Mouse (Mus musculus) hindbrain, embryonic 12.5 days (tissue): ENCODE results near the gene Gm10961. TPM values are rescaled to one million over a fixed set of nuclear protein-coding genes. Genes with fewer than 3 reads are reported as not detected.
A peak's percentile ranks its signal among the peaks of the same experiment; 100 is the strongest.

Experiments used
- ATAC-seq: fragments of 200-750 bp; cut with Nextera tagmentation; 2 replicates; pipeline ENCODE4 v1.8.0; 2017; ENCODE audit warnings: moderate TSS enrichment; ENCODE audit not compliant: low FRiP score
- H3K27ac ChIP-seq: fragments of 300-500 bp; sonication (generic); 2 replicates; pipeline ENCODE4 v1.5.1; 2016; ENCODE audit warnings: mild to moderate bottlenecking
- H3K27me3 ChIP-seq: fragments of 300-500 bp; sonication (generic); 2 replicates; pipeline ENCODE4 v1.6.1; 2016; ENCODE audit warnings: mild to moderate bottlenecking
- H3K36me3 ChIP-seq: fragments of 300-500 bp; sonication (generic); 2 replicates; pipeline ENCODE4 v1.6.1; 2016; ENCODE audit warnings: mild to moderate bottlenecking
- H3K4me1 ChIP-seq: fragments of 300-500 bp; sonication (generic); 2 replicates; pipeline ENCODE4 v1.6.1; 2016
- H3K4me2 ChIP-seq: fragments of 300-500 bp; sonication (generic); replicated peaks from 2 replicates; pipeline ENCODE4 v1.6.1; 2016; ENCODE audit warnings: mild to moderate bottlenecking
- H3K4me3 ChIP-seq: fragments of 300-500 bp; sonication (generic); 2 replicates; pipeline ENCODE4 v1.5.1; 2016; ENCODE audit warnings: mild to moderate bottlenecking
- H3K9ac ChIP-seq: fragments of 300-500 bp; sonication (generic); 2 replicates; pipeline ENCODE4 v1.6.1; 2016; ENCODE audit warnings: mild to moderate bottlenecking, moderate library complexity
- H3K9me3 ChIP-seq: fragments of 300-500 bp; sonication (generic); replicated peaks from 2 replicates; pipeline ENCODE4 v1.6.1; 2016; ENCODE audit warnings: mild to moderate bottlenecking
- WGBS: fragments of 180-500 bp; shearing (Covaris S2); methylation state at CpG from one replicate; pipeline ENCODE4 v1.1.7; 2016; 5-methylcytosine and 5-hydroxymethylcytosine counted together
- polyA plus RNA-seq: library from polyadenylated mRNA; unstranded; fragments of >200 nt; fragmentation: Nextera tagmentation; extraction: Ambion mirVana; gene quantifications from 2 replicates; pipeline ENCODE4 v1.2.1, GENCODE M21; 2016

Gene Gm10961
- not detected in 2 replicates for polyA plus RNA-seq

DNA sequence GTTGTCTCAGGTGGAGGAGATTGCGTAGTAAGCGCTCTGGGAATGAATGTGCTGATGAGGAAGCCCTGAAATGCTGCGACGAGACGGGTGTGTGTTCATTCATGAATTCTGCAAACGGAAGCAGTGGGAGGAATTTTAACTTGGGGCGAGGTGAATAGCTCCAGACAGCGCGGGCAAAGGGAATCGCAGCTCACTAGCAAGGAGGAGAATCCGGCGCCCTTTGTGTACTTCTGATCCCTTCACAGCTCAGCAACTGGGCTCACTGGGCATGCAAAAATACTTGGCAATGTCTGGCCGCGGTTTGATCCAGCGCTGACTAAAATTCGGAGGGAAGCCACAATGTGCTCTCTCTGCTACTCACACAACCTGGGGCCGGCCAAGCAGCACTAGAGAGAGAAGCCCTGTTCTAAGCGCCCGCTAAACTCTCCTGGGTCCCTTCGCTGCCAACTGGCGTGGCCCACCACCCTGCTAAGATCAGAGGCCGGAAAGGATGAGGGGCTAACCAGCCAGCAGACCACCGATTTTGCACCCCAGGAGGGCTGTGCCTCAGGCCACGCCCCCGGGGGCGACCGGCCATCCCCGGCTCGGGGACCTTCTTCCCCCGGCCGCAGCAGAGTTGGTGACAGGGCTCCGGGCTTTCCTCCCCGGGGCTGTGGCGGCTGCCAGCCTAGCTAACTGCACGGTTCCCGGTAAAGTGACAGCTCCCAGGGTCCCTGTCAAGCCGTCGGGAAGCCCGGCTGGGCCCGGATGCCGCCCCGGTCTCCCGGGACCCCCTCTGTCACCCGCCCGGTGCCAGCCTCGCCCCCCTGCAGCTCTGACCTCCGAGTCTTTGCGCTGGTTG lies at the start of gene Gm10961:
TSS of gene Gm10961 (plus strand) at position 641 of the 841 bp plus-strand sequence.
- Histone ChIP-seq H3K36me3 (peaks cover 36% of the 10 kb centered on the region), H3K9me3 (no peaks in the 10 kb centered on the region), H3K9ac (peak within 1 kb of the TSS; percentile 93), H3K4me1 (peaks cover 15% of the 10 kb centered on the region), H3K4me2 (peak within 1 kb of the TSS; percentile 70), H3K4me3 (peak within 1 kb of the TSS; percentile 87), H3K27ac (peak within 1 kb of the TSS; percentile 97), H3K27me3 (no peaks in the 10 kb centered on the region)
- ATAC-seq: peak; percentile 86
- 1% methylated on average over 48 of the region's 48 CpGs for WGBS

DNA sequence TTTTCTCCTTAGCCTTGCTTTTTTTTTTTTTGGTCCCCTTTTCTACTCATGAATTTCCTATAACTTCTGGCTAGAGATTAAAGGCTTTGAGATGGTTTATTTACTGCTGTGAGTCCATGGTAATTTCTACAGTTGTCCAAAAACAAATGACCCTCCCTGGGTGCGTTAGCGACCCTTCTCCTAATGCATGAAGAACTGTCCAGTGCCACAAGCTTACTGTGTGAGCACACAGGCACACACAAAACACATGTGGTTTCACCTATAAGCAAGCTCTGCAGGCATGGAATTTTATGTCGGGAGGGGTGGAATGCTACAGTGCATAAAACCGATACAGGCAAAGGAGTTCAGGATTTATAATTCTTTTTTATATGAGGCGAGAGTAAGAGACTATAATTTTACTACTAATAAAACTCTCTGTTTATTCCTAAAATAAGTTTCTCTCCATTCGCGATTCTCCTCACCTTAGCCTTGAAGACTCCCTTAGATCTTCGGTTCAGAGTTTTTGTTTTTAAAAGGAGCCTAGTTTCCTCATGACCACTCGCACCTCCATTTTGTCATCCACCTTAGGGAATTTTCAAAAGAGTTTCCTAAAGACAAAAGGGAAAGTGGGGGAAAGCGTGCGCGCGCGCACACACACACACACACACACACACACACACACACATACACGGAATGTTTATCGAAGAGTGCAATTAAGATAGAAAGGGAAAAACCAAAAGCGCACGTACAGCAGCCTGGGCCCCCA lies 48.8 kb upstream of the Gm10961 start:
- H3K9ac ChIP-seq: no peak overlapping the region
- ATAC-seq: no peak
- 3% methylated on average over 18 of the region's 18 CpGs for WGBS

DNA sequence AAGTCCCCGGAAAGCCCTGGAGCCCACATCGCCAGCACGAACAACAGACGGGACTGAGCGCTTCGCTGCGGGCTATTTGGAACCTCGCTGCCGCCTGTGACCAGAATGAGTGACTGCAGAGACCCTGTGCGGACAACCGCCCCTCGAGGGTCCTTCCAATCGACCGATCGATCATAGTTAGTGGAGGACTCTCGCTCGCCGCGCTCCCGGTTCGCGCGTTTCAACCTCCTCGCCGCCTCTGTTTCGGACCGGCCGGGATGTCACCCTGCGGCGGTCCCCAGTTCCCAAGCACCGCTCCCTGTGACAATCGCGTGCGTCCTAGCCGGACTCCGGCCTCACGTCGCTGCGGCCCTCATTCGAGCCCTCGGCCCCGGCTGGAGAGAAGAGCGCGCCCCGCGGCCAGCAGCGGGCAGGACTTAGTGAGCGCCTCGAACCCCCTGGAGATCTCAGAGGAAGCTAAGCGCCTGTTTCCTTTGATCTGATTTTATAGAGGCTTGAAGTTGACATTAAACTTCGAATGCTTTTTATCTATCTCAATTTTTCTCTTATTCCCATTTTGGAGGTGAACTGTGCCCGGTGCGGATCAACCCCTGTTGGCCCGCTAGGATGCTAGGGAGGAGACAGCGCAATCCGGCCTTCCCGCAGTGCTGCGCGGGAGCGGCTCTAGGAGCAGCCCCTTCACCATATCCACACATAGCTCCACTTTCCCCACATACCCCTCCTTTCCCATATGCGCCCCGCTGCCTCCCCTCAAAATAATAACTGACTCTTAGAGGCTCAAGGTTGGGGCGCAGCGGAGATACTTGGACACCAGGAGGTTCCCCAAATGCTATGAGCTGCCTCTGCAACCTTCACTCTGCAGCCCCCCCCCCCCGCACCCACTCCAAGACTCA lies 48.0 kb upstream of the Gm10961 start:
- H3K4me2 ChIP-seq: peak overlapping the region; percentile 48
- H3K4me3 ChIP-seq: peak overlapping the region; percentile 29
- peaks cover 99% of the 10 kb centered on the region for H3K27me3 ChIP-seq
- peaks cover 10% of the 10 kb centered on the region for H3K4me1 ChIP-seq
- no peaks in the 10 kb centered on the region for H3K9me3 ChIP-seq
- no peak overlapping the region for H3K9ac ChIP-seq
- no peaks in the 10 kb centered on the region for H3K36me3 ChIP-seq
- ATAC-seq: no peak
- WGBS: under 1% methylated on average over 65 of the region's 65 CpGs
- no peak overlapping the region for H3K27ac ChIP-seq

More for the DNA sequence above, 48.8 kb upstream of the Gm10961 start:
- H3K9me3 ChIP-seq: no peaks in the 10 kb centered on the region
- H3K4me1 ChIP-seq: peaks cover 10% of the 10 kb centered on the region
- peak overlapping the region; percentile 48 for H3K4me2 ChIP-seq
- H3K36me3 ChIP-seq: no peaks in the 10 kb centered on the region
- peaks cover 97% of the 10 kb centered on the region for H3K27me3 ChIP-seq
- peak overlapping the region; percentile 29 for H3K4me3 ChIP-seq
- no peak overlapping the region for H3K27ac ChIP-seq

DNA sequence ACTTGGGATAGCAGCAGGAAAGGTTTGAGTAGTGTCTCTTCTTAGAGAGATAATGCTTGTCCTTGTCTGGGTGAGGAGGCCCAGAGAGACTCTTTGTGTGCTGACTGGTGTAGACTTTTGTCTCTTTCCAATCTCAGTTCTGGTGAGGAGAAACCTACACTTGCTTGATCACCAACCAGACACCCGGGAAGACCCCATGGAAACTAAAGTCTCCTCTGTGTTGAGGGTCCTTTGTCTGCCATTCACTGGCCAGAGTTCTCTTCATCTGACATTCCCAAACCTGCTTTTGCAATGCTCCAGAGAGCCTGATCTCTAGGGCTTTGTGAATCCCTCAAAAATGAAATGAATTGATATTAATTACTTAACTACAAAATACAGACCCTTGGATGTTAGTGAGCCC lies 47.2 kb upstream of the Gm10961 start:
- H3K4me1 ChIP-seq: peaks cover 10% of the 10 kb centered on the region
- no peaks in the 10 kb centered on the region for H3K9me3 ChIP-seq
- no peak overlapping the region for H3K4me3 ChIP-seq
- WGBS: 0% methylated on average over 1 of the region's 1 CpGs
- H3K4me2 ChIP-seq: no peak overlapping the region
- ATAC-seq: no peak
- no peak overlapping the region for H3K9ac ChIP-seq
- H3K27me3 ChIP-seq: peaks cover 98% of the 10 kb centered on the region
- no peaks in the 10 kb centered on the region for H3K36me3 ChIP-seq
- no peak overlapping the region for H3K27ac ChIP-seq

DNA sequence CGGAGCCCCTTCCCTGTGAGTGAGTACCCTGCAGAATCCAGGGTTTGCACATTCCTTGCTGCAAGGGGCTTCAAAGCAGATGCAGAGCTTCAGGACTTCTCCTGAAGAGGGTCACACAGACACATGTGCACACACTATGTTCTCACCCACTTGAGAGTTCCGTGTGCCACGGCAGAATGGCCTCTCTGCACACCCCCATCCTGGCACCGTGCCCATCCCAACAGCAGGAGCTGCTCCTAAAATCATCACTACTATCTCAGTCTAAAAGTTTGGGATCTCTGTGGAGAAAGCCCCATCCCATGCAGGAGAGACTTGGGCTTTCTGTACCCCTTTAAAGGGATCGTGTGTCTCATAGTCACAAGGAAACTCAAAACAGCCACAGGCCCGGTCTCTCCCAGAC lies 44.6 kb upstream of the Gm10961 start:
- Histone ChIP-seq H3K9ac (no peak overlapping the region), H3K27ac (no peak overlapping the region), H3K36me3 (no peaks in the 10 kb centered on the region), H3K4me2 (no peak overlapping the region), H3K27me3 (peaks cover 94% of the 10 kb centered on the region), H3K4me3 (no peak overlapping the region), H3K4me1 (peaks cover 10% of the 10 kb centered on the region), H3K9me3 (no peaks in the 10 kb centered on the region)
- WGBS: 78% methylated on average over 6 of the region's 6 CpGs
- no peak for ATAC-seq

DNA sequence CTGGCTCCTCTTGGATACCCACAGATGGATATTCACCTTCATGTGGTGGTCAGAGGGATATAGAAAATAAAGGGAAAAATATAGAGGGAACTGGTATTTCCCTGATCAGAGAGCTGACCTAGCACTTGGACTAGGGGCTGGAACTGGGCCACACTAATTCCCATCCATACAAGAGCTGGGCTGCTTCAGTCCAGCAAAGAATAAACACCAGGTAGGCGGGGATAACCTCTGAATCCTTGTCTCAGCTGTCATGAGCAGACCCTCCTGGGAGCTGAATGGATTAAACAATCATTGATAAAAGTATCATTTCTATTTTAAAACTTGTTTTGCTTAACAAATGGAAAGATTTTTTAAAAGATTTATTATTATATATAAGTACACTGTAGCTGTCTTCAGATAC lies 39.5 kb upstream of the Gm10961 start:
- no peak overlapping the region for H3K4me3 ChIP-seq
- H3K4me1 ChIP-seq: peaks cover 16% of the 10 kb centered on the region
- ATAC-seq: no peak
- no peak overlapping the region for H3K9ac ChIP-seq
- H3K27ac ChIP-seq: no peak overlapping the region
- H3K4me2 ChIP-seq: no peak overlapping the region
- WGBS: 58% methylated on average over 1 of the region's 1 CpGs
- H3K27me3 ChIP-seq: peaks cover 95% of the 10 kb centered on the region
- H3K36me3 ChIP-seq: no peaks in the 10 kb centered on the region
- H3K9me3 ChIP-seq: no peaks in the 10 kb centered on the region

DNA sequence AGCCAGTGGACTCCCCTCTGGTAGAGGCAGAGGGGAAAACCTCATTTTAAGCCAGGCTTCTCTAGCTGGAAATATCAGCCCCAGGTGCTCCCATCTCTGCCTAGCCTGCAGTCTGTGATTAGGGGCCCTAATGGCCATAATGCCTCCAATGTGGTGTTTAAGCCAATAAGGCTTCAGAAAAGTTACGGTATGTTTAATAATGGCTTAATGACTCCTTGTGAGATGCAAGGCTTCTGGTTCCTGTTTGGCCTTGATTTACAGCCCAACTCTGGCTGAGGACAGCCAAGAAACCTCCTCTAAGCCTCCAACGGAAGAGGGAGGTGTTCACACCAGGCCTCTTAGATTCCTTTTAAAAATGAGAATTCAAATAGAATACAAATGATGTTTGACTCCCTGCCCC lies 37.5 kb upstream of the Gm10961 start:
- 40% methylated on average over 2 of the region's 2 CpGs for WGBS
- Histone ChIP-seq H3K9ac (no peak overlapping the region), H3K9me3 (no peaks in the 10 kb centered on the region), H3K27ac (no peak overlapping the region), H3K36me3 (no peaks in the 10 kb centered on the region), H3K4me2 (no peak overlapping the region), H3K4me1 (peaks cover 18% of the 10 kb centered on the region), H3K27me3 (peaks cover 91% of the 10 kb centered on the region), H3K4me3 (no peak overlapping the region)
- no peak for ATAC-seq

DNA sequence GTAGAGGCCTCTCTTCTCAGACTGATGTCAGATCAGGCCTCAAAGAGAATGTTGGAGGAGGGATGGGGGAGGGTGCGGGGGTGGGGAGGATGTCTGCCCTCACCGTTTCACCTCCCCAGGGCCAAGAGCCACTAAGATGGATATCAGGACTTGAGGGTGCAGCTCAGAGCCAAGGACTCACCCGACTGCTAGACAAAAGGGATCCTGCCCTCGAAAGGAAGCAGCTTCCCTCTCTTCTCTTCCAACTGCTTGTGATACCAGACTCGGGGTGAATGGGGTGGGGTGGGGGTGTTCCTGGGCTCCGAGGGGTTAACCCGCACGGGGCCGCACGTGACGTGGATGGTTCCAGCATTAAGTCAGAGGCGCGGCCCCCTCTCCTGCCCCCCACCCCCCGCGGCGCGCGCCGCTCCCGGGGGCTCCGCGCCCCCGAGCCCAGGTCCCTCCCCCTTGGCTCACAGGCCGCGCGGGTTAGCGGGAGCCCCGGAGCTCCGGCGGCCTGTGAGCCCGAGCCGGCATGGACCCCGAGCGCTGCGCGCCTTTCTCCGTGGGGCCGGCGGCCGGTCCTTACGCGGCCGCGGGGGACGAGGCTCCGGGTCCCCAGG lies 36.4 kb upstream of the Gm10961 start, which contains the start of gene Alx3:
TSS of gene Alx3 (plus strand) at position 370 of the 602 bp plus-strand sequence.
- no peaks in the 10 kb centered on the region for H3K9me3 ChIP-seq
- peaks cover 91% of the 10 kb centered on the region for H3K27me3 ChIP-seq
- peak; percentile 30; the same call in 1 of the 2 replicates for ATAC-seq
- peak within 1 kb of the TSS; percentile 37 for H3K4me3 ChIP-seq
- WGBS: under 1% methylated on average over 37 of the region's 46 CpGs
- peaks cover 18% of the 10 kb centered on the region for H3K4me1 ChIP-seq
- H3K27ac ChIP-seq: no peak within 1 kb of the TSS
- H3K4me2 ChIP-seq: peak within 1 kb of the TSS; percentile 66
- peak within 1 kb of the TSS; percentile 54 for H3K9ac ChIP-seq
- no peaks in the 10 kb centered on the region for H3K36me3 ChIP-seq

DNA sequence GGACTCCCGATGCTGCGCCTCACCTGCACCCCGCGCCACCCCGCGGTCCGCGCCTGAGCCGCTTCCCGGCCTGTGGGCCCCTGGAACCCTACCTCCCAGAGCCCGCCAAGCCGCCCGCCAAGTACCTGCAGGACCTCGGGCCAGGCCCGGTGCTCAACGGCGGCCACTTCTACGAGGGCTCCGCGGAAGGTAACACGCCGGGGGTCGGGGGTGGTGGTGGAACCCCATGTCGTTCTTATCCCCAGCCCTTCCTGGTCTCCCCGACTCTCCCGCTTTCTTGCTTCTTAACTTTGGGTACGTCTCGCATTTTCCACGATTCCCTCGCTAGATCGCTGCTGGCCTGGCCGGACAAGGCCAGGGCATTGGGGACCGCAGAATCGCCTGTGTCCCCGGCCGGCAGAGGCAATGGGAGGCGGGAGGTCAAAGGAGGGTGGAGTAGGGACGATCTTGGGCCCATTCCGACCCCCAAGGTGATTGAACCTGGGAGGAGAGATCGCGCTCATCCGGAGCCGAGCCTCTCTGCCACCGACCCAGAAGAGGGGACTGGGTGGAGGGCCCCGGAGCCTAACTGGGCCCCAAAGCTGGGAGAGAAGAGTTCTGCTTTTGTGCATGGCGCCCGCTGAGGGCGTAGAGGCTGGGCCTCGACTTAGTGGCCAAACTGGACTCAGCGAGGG lies 35.7 kb upstream of the Gm10961 start:
- no peaks in the 10 kb centered on the region for H3K36me3 ChIP-seq
- H3K27ac ChIP-seq: no peak overlapping the region
- under 1% methylated on average over 50 of the region's 50 CpGs for WGBS
- peak overlapping the region; percentile 54 for H3K9ac ChIP-seq
- H3K4me1 ChIP-seq: peaks cover 18% of the 10 kb centered on the region
- peaks cover 91% of the 10 kb centered on the region for H3K27me3 ChIP-seq
- H3K9me3 ChIP-seq: no peaks in the 10 kb centered on the region
- 0 out of 2 replicates have a peak, but pooled peaks have one; percentile 10 for ATAC-seq
- peak overlapping the region; percentile 66 for H3K4me2 ChIP-seq
- peak overlapping the region; percentile 37 for H3K4me3 ChIP-seq

DNA sequence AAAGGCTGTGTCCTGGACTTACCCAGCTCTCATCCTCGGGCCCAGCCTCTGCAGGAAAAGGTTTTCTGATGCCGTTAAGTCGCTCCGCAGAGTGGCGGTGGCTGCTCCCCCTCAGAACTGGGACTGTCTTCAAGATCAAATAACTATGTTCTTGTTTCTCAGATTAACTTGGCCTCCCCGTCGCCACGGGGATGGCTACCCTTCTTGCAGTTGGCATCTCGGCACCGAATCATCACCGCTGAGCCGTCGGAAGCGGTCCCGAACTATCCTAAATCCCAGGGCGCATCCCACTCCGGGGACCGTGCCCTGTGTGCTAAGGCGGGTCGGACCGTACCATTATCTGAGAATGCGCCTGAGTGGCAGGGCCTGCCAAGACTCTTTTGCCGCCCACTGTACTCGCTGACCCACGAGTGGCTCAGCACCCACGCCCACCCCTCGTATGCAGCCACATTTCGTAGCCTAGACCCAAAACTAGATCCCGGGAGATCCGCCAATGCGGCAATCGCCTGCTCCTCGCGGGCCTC lies 35.1 kb upstream of the Gm10961 start:
- Histone ChIP-seq H3K4me3 (peak overlapping the region; percentile 37), H3K4me1 (peaks cover 18% of the 10 kb centered on the region), H3K9me3 (no peaks in the 10 kb centered on the region), H3K9ac (no peak overlapping the region), H3K27me3 (peaks cover 94% of the 10 kb centered on the region), H3K4me2 (no peak overlapping the region; the same call in 1 of the 2 replicates), H3K27ac (no peak overlapping the region), H3K36me3 (no peaks in the 10 kb centered on the region)
- under 1% methylated on average over 34 of the region's 34 CpGs for WGBS
- ATAC-seq: no peak

DNA sequence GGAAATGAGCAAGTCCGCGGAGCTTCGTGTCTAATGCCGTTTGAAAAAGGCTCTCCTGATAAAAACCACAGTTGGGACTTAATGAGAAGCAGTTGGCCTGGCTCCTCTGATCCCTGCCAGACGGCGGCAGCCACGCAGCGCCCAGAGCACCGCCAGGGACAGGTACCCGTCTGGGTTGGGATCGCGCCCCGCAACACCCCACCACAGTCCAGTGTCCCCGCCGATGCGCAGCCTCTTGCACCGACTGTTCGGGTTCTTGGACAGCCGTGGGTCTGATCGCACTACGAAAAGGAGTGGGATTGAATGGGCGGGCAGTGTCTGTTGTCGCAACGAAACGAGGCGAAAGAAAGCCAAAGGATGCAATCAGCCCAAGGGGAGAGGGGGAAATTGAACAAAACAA lies 34.6 kb upstream of the Gm10961 start:
- Histone ChIP-seq H3K27me3 (peaks cover 95% of the 10 kb centered on the region), H3K4me1 (peaks cover 18% of the 10 kb centered on the region), H3K36me3 (no peaks in the 10 kb centered on the region), H3K27ac (no peak overlapping the region), H3K4me2 (0 out of 2 replicates have a peak overlapping the region, but pooled peaks have one; percentile 5), H3K9me3 (no peaks in the 10 kb centered on the region), H3K4me3 (peak overlapping the region; percentile 18), H3K9ac (no peak overlapping the region)
- under 1% methylated on average over 26 of the region's 26 CpGs for WGBS
- no peak for ATAC-seq
